Mouse (Mus musculus): Measurements from ENCODE around the gene Camsap2. TPM values are rescaled to one million over a fixed set of nuclear protein-coding genes. Genes with fewer than 3 reads are reported as not detected.

Gene Camsap2
- polyA plus RNA-seq, 1 experiment from 2014 or later: 31.1 TPM

DNA sequence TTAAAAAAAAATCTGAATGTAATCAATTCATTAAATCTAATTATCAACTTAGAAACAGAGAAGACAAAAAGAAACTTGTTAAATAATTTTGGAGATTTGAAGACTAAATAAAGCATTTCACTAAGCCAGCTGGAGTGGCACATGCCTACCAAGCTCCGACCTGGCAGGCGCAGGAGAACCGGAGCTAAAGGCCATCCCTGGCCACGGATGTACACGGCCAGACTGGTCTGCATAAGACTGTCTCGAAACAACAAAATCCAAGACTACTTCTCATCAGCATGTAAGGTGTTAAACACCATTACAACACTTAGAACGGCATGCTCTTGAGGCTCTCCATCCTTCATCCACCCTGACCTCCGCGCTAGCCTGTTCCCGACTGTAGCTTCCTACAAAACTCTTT is 11.2 kb downstream of the Camsap2 start:
- H3K4me2 ChIP-seq: no peak overlapping the region
- no peak overlapping the region for H3K9ac ChIP-seq
- 87% methylated on average over 10 of the region's 10 CpGs for WGBS
- ATAC-seq (replicated peaks): peak; percentile 52; the same call in 1 of the 2 replicates
- H3K36me3 ChIP-seq (replicated peaks): no peaks in the 10 kb centered on the region
- H3K9me3 ChIP-seq: no peaks in the 10 kb centered on the region
- no peak overlapping the region for H3K27ac ChIP-seq
- no peaks in the 10 kb centered on the region for H3K27me3 ChIP-seq (replicated peaks)
- H3K4me3 ChIP-seq: no peak overlapping the region
- H3K4me1 ChIP-seq: peaks cover 8% of the 10 kb centered on the region

GRCm38 (mm10) chr1:136333512-136333911 is 12.4 kb downstream of the Camsap2 start:
- ATAC-seq (replicated peaks): no peak
- peaks cover 8% of the 10 kb centered on the region for H3K4me1 ChIP-seq
- no peaks in the 10 kb centered on the region for H3K27me3 ChIP-seq (replicated peaks)
- no peak overlapping the region for H3K4me2 ChIP-seq
- H3K4me3 ChIP-seq: no peak overlapping the region
- no peak overlapping the region for H3K9ac ChIP-seq
- H3K27ac ChIP-seq: no peak overlapping the region
- H3K9me3 ChIP-seq: no peaks in the 10 kb centered on the region
- 76% methylated on average over 3 of the region's 3 CpGs for WGBS
- no peaks in the 10 kb centered on the region for H3K36me3 ChIP-seq (replicated peaks)

DNA sequence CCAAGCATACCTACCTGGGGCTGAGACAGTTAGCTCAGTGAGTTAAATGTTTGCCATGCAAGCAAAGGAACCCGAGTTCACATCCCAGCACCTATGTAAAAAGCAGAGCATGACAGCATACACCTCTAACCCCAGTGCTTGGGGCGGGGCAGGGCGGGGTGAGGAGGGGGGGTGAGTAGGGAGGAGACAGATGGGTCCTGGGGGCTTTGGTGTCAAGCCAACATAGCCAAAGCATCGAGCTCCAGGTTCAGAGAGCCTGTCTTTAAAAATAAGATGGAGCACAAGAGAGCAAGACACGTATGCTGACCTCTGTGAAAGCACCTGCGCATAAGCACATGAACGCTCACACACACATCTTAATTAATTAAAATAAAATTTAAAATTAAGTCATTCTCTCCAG is 12.8 kb downstream of the Camsap2 start:
- peaks cover 8% of the 10 kb centered on the region for H3K4me1 ChIP-seq
- 91% methylated on average over 7 of the region's 7 CpGs for WGBS
- no peaks in the 10 kb centered on the region for H3K27me3 ChIP-seq (replicated peaks)
- ATAC-seq (replicated peaks): no peak
- no peak overlapping the region for H3K9ac ChIP-seq
- no peak overlapping the region for H3K4me3 ChIP-seq
- H3K4me2 ChIP-seq: no peak overlapping the region
- no peaks in the 10 kb centered on the region for H3K9me3 ChIP-seq
- H3K27ac ChIP-seq: no peak overlapping the region
- no peaks in the 10 kb centered on the region for H3K36me3 ChIP-seq (replicated peaks)

GRCm38 (mm10) chr1:136331836-136332235 is 14.1 kb downstream of the Camsap2 start:
- H3K27ac ChIP-seq: no peak overlapping the region
- H3K9ac ChIP-seq: no peak overlapping the region
- no peaks in the 10 kb centered on the region for H3K27me3 ChIP-seq (replicated peaks)
- no peaks in the 10 kb centered on the region for H3K9me3 ChIP-seq
- no peak for ATAC-seq (replicated peaks)
- no peaks in the 10 kb centered on the region for H3K36me3 ChIP-seq (replicated peaks)
- H3K4me1 ChIP-seq: peaks cover 12% of the 10 kb centered on the region
- WGBS: 92% methylated on average over 4 of the region's 4 CpGs
- no peak overlapping the region for H3K4me3 ChIP-seq
- H3K4me2 ChIP-seq: no peak overlapping the region

GRCm38 (mm10) chr1:136329426-136329825 is 16.5 kb downstream of the Camsap2 start:
- 83% methylated on average over 4 of the region's 4 CpGs for WGBS
- no peak overlapping the region for H3K4me3 ChIP-seq
- no peaks in the 10 kb centered on the region for H3K36me3 ChIP-seq (replicated peaks)
- peaks cover 27% of the 10 kb centered on the region for H3K4me1 ChIP-seq
- H3K9ac ChIP-seq: no peak overlapping the region
- H3K27ac ChIP-seq: no peak overlapping the region
- no peak overlapping the region for H3K4me2 ChIP-seq
- H3K27me3 ChIP-seq (replicated peaks): no peaks in the 10 kb centered on the region
- no peak for ATAC-seq (replicated peaks)
- H3K9me3 ChIP-seq: no peaks in the 10 kb centered on the region

- no peak for ATAC-seq (replicated peaks)
- Histone ChIP-seq H3K9me3 (no peaks in the 10 kb centered on the region), H3K36me3 (replicated peaks) (0 out of 2 replicates have a peak, but pooled peaks cover 5% of the 10 kb centered on the region), H3K4me2 (no peak overlapping the region), H3K4me1 (peaks cover 23% of the 10 kb centered on the region), H3K9ac (no peak overlapping the region), H3K27ac (no peak overlapping the region), H3K27me3 (replicated peaks) (no peaks in the 10 kb centered on the region), H3K4me3 (no peak overlapping the region)
- 90% methylated on average over 2 of the region's 2 CpGs for WGBS
Observed at GRCm38 (mm10) chr1:136328640-136329039, 17.3 kb downstream of the Camsap2 start.

GRCm38 (mm10) chr1:136327638-136328037 is 18.3 kb downstream of the Camsap2 start:
- WGBS: 94% methylated on average over 3 of the region's 3 CpGs
- H3K27ac ChIP-seq: no peak overlapping the region
- H3K9ac ChIP-seq: no peak overlapping the region
- no peak overlapping the region for H3K4me2 ChIP-seq
- no peak for ATAC-seq (replicated peaks)
- H3K9me3 ChIP-seq: no peaks in the 10 kb centered on the region
- H3K4me3 ChIP-seq: no peak overlapping the region
- peaks cover 9% of the 10 kb centered on the region; the same call in 1 of the 2 replicates for H3K36me3 ChIP-seq (replicated peaks)
- H3K4me1 ChIP-seq: peaks cover 20% of the 10 kb centered on the region
- no peaks in the 10 kb centered on the region for H3K27me3 ChIP-seq (replicated peaks)

GRCm38 (mm10) chr1:136325933-136326332 is 20.0 kb downstream of the Camsap2 start:
- H3K4me2 ChIP-seq: no peak overlapping the region
- H3K4me1 ChIP-seq: peaks cover 20% of the 10 kb centered on the region
- peaks cover 11% of the 10 kb centered on the region; the same call in 1 of the 2 replicates for H3K36me3 ChIP-seq (replicated peaks)
- H3K27ac ChIP-seq: peak overlapping the region; percentile 56
- no peak overlapping the region for H3K4me3 ChIP-seq
- H3K9ac ChIP-seq: no peak overlapping the region
- no peaks in the 10 kb centered on the region for H3K27me3 ChIP-seq (replicated peaks)
- WGBS: 36% methylated on average over 4 of the region's 4 CpGs
- ATAC-seq (replicated peaks): no peak
- H3K9me3 ChIP-seq: no peaks in the 10 kb centered on the region

GRCm38 (mm10) chr1:136322331-136322730 is 23.6 kb downstream of the Camsap2 start:
- Histone ChIP-seq H3K27ac (no peak overlapping the region), H3K9me3 (no peaks in the 10 kb centered on the region), H3K36me3 (replicated peaks) (peaks cover 11% of the 10 kb centered on the region; the same call in 1 of the 2 replicates), H3K4me3 (no peak overlapping the region), H3K27me3 (replicated peaks) (no peaks in the 10 kb centered on the region), H3K4me2 (no peak overlapping the region), H3K9ac (no peak overlapping the region), H3K4me1 (peaks cover 20% of the 10 kb centered on the region)
- ATAC-seq (replicated peaks): no peak
- WGBS: 93% methylated on average over 4 of the region's 4 CpGs

- Histone ChIP-seq H3K4me1 (0 out of 2 replicates have a peak, but pooled peaks cover 5% of the 10 kb centered on the region), H3K27ac (no peak overlapping the region), H3K36me3 (replicated peaks) (no peaks in the 10 kb centered on the region), H3K4me3 (no peak overlapping the region), H3K27me3 (replicated peaks) (no peaks in the 10 kb centered on the region), H3K9me3 (no peaks in the 10 kb centered on the region), H3K4me2 (no peak overlapping the region), H3K9ac (no peak overlapping the region)
- no peak for ATAC-seq (replicated peaks)
Observed at GRCm38 (mm10) chr1:136316317-136316716, 29.6 kb downstream of the Camsap2 start.

- Histone ChIP-seq H3K36me3 (replicated peaks) (no peaks in the 10 kb centered on the region), H3K4me3 (no peak overlapping the region), H3K9me3 (no peaks in the 10 kb centered on the region), H3K27ac (no peak overlapping the region), H3K4me2 (no peak overlapping the region), H3K27me3 (replicated peaks) (no peaks in the 10 kb centered on the region), H3K9ac (no peak overlapping the region), H3K4me1 (0 out of 2 replicates have a peak, but pooled peaks cover 11% of the 10 kb centered on the region)
- 86% methylated on average over 5 of the region's 5 CpGs for WGBS
- ATAC-seq (replicated peaks): no peak
Observed at GRCm38 (mm10) chr1:136309193-136309592, 36.7 kb downstream of the Camsap2 start.

- Histone ChIP-seq H3K4me2 (no peak overlapping the region), H3K4me1 (0 out of 2 replicates have a peak, but pooled peaks cover 11% of the 10 kb centered on the region), H3K27ac (no peak overlapping the region), H3K9me3 (no peaks in the 10 kb centered on the region), H3K27me3 (replicated peaks) (no peaks in the 10 kb centered on the region), H3K36me3 (replicated peaks) (peaks cover 4% of the 10 kb centered on the region; the same call in 1 of the 2 replicates), H3K4me3 (no peak overlapping the region), H3K9ac (no peak overlapping the region)
- WGBS: 87% methylated on average over 3 of the region's 3 CpGs
- ATAC-seq (replicated peaks): no peak; the same call in 1 of the 2 replicates
Observed at GRCm38 (mm10) chr1:136306424-136306823, 39.5 kb downstream of the Camsap2 start.

- no peak for ATAC-seq (replicated peaks)
- no peak overlapping the region for H3K27ac ChIP-seq
Observed at GRCm38 (mm10) chr1:136293961-136294360, 51.9 kb downstream of the Camsap2 start.

More at GRCm38 (mm10) chr1:136293961-136294360, 51.9 kb downstream of the Camsap2 start:
- Histone ChIP-seq H3K36me3 (replicated peaks) (no peaks in the 10 kb centered on the region), H3K4me1 (no peaks in the 10 kb centered on the region), H3K4me3 (no peak overlapping the region), H3K9me3 (no peaks in the 10 kb centered on the region), H3K9ac (no peak overlapping the region), H3K4me2 (no peak overlapping the region), H3K27me3 (replicated peaks) (no peaks in the 10 kb centered on the region)
